Mouse (Mus musculus): ENCODE measurements around the gene Bdh1. TPM values are rescaled to one million over a fixed set of nuclear protein-coding genes. Genes with fewer than 3 reads are reported as not detected.
"Not testable (repeated sequence)": the region's sequence is repeated elsewhere in the genome, so short reads cannot be mapped to it uniquely, and the experiment has no call there.

Gene Bdh1
- polyA plus RNA-seq, 1 experiment from 2014 or later = 15.6 TPM

- ATAC-seq (ENCODE audit: insufficient number of reproducible peaks, low FRiP score) = no peak
- peaks cover 21% of the 10 kb centered on the region for H3K27me3 ChIP-seq (replicated peaks)
- WGBS = 40% methylated on average over 4 of the region's 4 CpGs
Measured at GRCm38 (mm10) chr16:31465630-31466029, 43.5 kb downstream of the Bdh1 start.

GRCm38 (mm10) chr16:31466106-31466505 is 44.0 kb downstream of the Bdh1 start:
- Histone ChIP-seq H3K9me3 (replicated peaks) (peaks cover 4% of the 10 kb centered on the region; the same call in 1 of the 2 replicates), H3K4me2 (no peak overlapping the region), H3K27me3 (replicated peaks) (peaks cover 16% of the 10 kb centered on the region), H3K4me3 (no peak overlapping the region), H3K36me3 (no peaks in the 10 kb centered on the region), H3K27ac (ENCODE audit: poor library complexity, severe bottlenecking) (no peak overlapping the region), H3K4me1 (replicated peaks) (peaks cover 10% of the 10 kb centered on the region), H3K9ac (no peak overlapping the region)
- ATAC-seq (ENCODE audit: insufficient number of reproducible peaks, low FRiP score) = no peak
- 77% methylated on average over 5 of the region's 5 CpGs for WGBS

More at GRCm38 (mm10) chr16:31465630-31466029, 43.5 kb downstream of the Bdh1 start:
- Histone ChIP-seq H3K4me3 (no peak overlapping the region), H3K4me1 (replicated peaks) (peaks cover 5% of the 10 kb centered on the region), H3K9me3 (replicated peaks) (peaks cover 4% of the 10 kb centered on the region; the same call in 1 of the 2 replicates), H3K27ac (ENCODE audit: poor library complexity, severe bottlenecking) (no peak overlapping the region), H3K36me3 (no peaks in the 10 kb centered on the region), H3K9ac (no peak overlapping the region), H3K4me2 (no peak overlapping the region)

- not testable (repeated sequence) for H3K9ac ChIP-seq; H3K27me3 ChIP-seq (replicated peaks); ATAC-seq (ENCODE audit: insufficient number of reproducible peaks, low FRiP score); H3K36me3 ChIP-seq; H3K27ac ChIP-seq (ENCODE audit: poor library complexity, severe bottlenecking); H3K4me2 ChIP-seq; H3K4me3 ChIP-seq; H3K9me3 ChIP-seq (replicated peaks)
- 66% methylated on average over 4 of the region's 4 CpGs for WGBS
- peaks cover 15% of the 10 kb centered on the region for H3K4me1 ChIP-seq (replicated peaks)
Measured at GRCm38 (mm10) chr16:31470819-31471218, 48.7 kb downstream of the Bdh1 start.

GRCm38 (mm10) chr16:31471994-31472393 is 49.9 kb downstream of the Bdh1 start:
- 71% methylated on average over 5 of the region's 5 CpGs for WGBS

GRCm38 (mm10) chr16:31473226-31473625 is 51.1 kb downstream of the Bdh1 start:
- Histone ChIP-seq H3K4me1 (replicated peaks) (peaks cover 15% of the 10 kb centered on the region), H3K27ac (ENCODE audit: poor library complexity, severe bottlenecking) (no peak overlapping the region), H3K4me2 (no peak overlapping the region), H3K9me3 (replicated peaks) (peaks cover 4% of the 10 kb centered on the region; the same call in 1 of the 2 replicates), H3K4me3 (no peak overlapping the region), H3K9ac (no peak overlapping the region), H3K27me3 (replicated peaks) (no peaks in the 10 kb centered on the region), H3K36me3 (no peaks in the 10 kb centered on the region)
- no peak for ATAC-seq (ENCODE audit: insufficient number of reproducible peaks, low FRiP score)
- 97% methylated on average over 1 of the region's 1 CpGs for WGBS

More at GRCm38 (mm10) chr16:31471994-31472393, 49.9 kb downstream of the Bdh1 start:
- Histone ChIP-seq H3K9me3 (replicated peaks) (peaks cover 4% of the 10 kb centered on the region; the same call in 1 of the 2 replicates), H3K4me2 (no peak overlapping the region), H3K4me1 (replicated peaks) (peaks cover 15% of the 10 kb centered on the region), H3K4me3 (no peak overlapping the region), H3K27ac (ENCODE audit: poor library complexity, severe bottlenecking) (no peak overlapping the region), H3K9ac (no peak overlapping the region), H3K27me3 (replicated peaks) (no peaks in the 10 kb centered on the region), H3K36me3 (no peaks in the 10 kb centered on the region)
- ATAC-seq (ENCODE audit: insufficient number of reproducible peaks, low FRiP score) = no peak

GRCm38 (mm10) chr16:31475123-31475968 is 53.3 kb downstream of the Bdh1 start:
- ATAC-seq (ENCODE audit: insufficient number of reproducible peaks, low FRiP score) = no peak
- no peak overlapping the region for H3K9ac ChIP-seq
- H3K27me3 ChIP-seq (replicated peaks) = no peaks in the 10 kb centered on the region
- H3K4me2 ChIP-seq = no peak overlapping the region
- peaks cover 2% of the 10 kb centered on the region; the same call in 1 of the 2 replicates for H3K9me3 ChIP-seq (replicated peaks)
- no peaks in the 10 kb centered on the region for H3K36me3 ChIP-seq
- peaks cover 15% of the 10 kb centered on the region for H3K4me1 ChIP-seq (replicated peaks)
- H3K27ac ChIP-seq (ENCODE audit: poor library complexity, severe bottlenecking) = no peak overlapping the region
- WGBS = 53% methylated on average over 9 of the region's 9 CpGs
- no peak overlapping the region for H3K4me3 ChIP-seq

- Histone ChIP-seq H3K27ac (ENCODE audit: poor library complexity, severe bottlenecking) (no peak overlapping the region), H3K36me3 (no peaks in the 10 kb centered on the region), H3K27me3 (replicated peaks) (no peaks in the 10 kb centered on the region), H3K9me3 (replicated peaks) (no peaks in the 10 kb centered on the region), H3K9ac (no peak overlapping the region), H3K4me1 (replicated peaks) (peaks cover 7% of the 10 kb centered on the region), H3K4me3 (no peak overlapping the region), H3K4me2 (no peak overlapping the region)
- 50% methylated on average over 7 of the region's 7 CpGs for WGBS
- ATAC-seq (ENCODE audit: insufficient number of reproducible peaks, low FRiP score) = no peak
Measured at GRCm38 (mm10) chr16:31476872-31477603, 55.0 kb downstream of the Bdh1 start.

- Histone ChIP-seq H3K4me3 (no peak overlapping the region), H3K4me1 (replicated peaks) (peaks cover 6% of the 10 kb centered on the region; the same call in 1 of the 2 replicates), H3K9ac (no peak overlapping the region), H3K4me2 (no peak overlapping the region), H3K9me3 (replicated peaks) (no peaks in the 10 kb centered on the region), H3K27me3 (replicated peaks) (no peaks in the 10 kb centered on the region), H3K36me3 (no peaks in the 10 kb centered on the region), H3K27ac (ENCODE audit: poor library complexity, severe bottlenecking) (no peak overlapping the region)
- no peak for ATAC-seq (ENCODE audit: insufficient number of reproducible peaks, low FRiP score)
- 83% methylated on average over 5 of the region's 5 CpGs for WGBS
Measured at GRCm38 (mm10) chr16:31485336-31485735, 63.3 kb downstream of the Bdh1 start.

- Histone ChIP-seq H3K4me1 (replicated peaks) (peaks cover 6% of the 10 kb centered on the region; the same call in 1 of the 2 replicates), H3K4me3 (no peak overlapping the region), H3K4me2 (no peak overlapping the region), H3K27me3 (replicated peaks) (no peaks in the 10 kb centered on the region), H3K36me3 (no peaks in the 10 kb centered on the region), H3K9me3 (replicated peaks) (no peaks in the 10 kb centered on the region), H3K9ac (no peak overlapping the region), H3K27ac (ENCODE audit: poor library complexity, severe bottlenecking) (no peak overlapping the region)
- WGBS = 80% methylated on average over 3 of the region's 3 CpGs
- ATAC-seq (ENCODE audit: insufficient number of reproducible peaks, low FRiP score) = no peak
Measured at GRCm38 (mm10) chr16:31487266-31487665, 65.2 kb downstream of the Bdh1 start.

GRCm38 (mm10) chr16:31489096-31489495 is 67.0 kb downstream of the Bdh1 start:
- Histone ChIP-seq H3K4me2 (no peak overlapping the region), H3K4me1 (replicated peaks) (peaks cover 21% of the 10 kb centered on the region), H3K27me3 (replicated peaks) (no peaks in the 10 kb centered on the region), H3K36me3 (no peaks in the 10 kb centered on the region), H3K9ac (no peak overlapping the region), H3K4me3 (no peak overlapping the region), H3K27ac (ENCODE audit: poor library complexity, severe bottlenecking) (no peak overlapping the region), H3K9me3 (replicated peaks) (no peaks in the 10 kb centered on the region)
- WGBS = 39% methylated on average over 3 of the region's 3 CpGs
- no peak for ATAC-seq (ENCODE audit: insufficient number of reproducible peaks, low FRiP score)

GRCm38 (mm10) chr16:31490967-31491366 is 68.9 kb downstream of the Bdh1 start:
- Histone ChIP-seq H3K9me3 (replicated peaks) (no peaks in the 10 kb centered on the region), H3K27me3 (replicated peaks) (no peaks in the 10 kb centered on the region), H3K4me1 (replicated peaks) (peaks cover 33% of the 10 kb centered on the region), H3K36me3 (no peaks in the 10 kb centered on the region), H3K4me2 (no peak overlapping the region), H3K27ac (ENCODE audit: poor library complexity, severe bottlenecking) (no peak overlapping the region), H3K9ac (no peak overlapping the region), H3K4me3 (no peak overlapping the region)
- 85% methylated on average over 7 of the region's 7 CpGs for WGBS
- ATAC-seq (ENCODE audit: insufficient number of reproducible peaks, low FRiP score) = no peak
